Mouse (Mus musculus) embryonic facial prominence, embryonic 10.5 days (tissue): ENCODE results near the gene Sgms1. TPM values are rescaled to one million over a fixed set of nuclear protein-coding genes. Genes with fewer than 3 reads are reported as not detected.

Experiments
- DNase-seq: peaks from one replicate; pipeline ENCODE4 v3.0.0-alpha.2; 2017; ENCODE audit warnings: low spot score
- H3K27ac ChIP-seq: fragments of 300-500 bp; sonication (generic); replicated peaks from 2 replicates; pipeline ENCODE4 v1.5.1; 2016; ENCODE audit warnings: mild to moderate bottlenecking
- H3K27me3 ChIP-seq: fragments of 300-500 bp; sonication (generic); replicated peaks from 2 replicates; pipeline ENCODE4 v1.6.1; 2016; ENCODE audit warnings: low read depth, mild to moderate bottlenecking; ENCODE audit not compliant: poor library complexity, severe bottlenecking
- H3K36me3 ChIP-seq: fragments of 300-500 bp; sonication (generic); replicated peaks from 2 replicates; pipeline ENCODE4 v1.6.1; 2016; ENCODE audit warnings: mild to moderate bottlenecking, moderate library complexity
- H3K4me1 ChIP-seq: fragments of 300-500 bp; sonication (generic); 2 replicates; pipeline ENCODE4 v1.6.1; 2016
- H3K4me3 ChIP-seq: fragments of 300-500 bp; sonication (generic); 2 replicates; pipeline ENCODE4 v1.5.1; 2016; ENCODE audit warnings: mild to moderate bottlenecking, moderate library complexity
- H3K9me3 ChIP-seq: fragments of 300-500 bp; sonication (generic); 2 replicates; pipeline ENCODE4 v1.6.1; 2016; ENCODE audit warnings: mild to moderate bottlenecking
- WGBS: fragments of 180-500 bp; shearing (Covaris S2); methylation state at CpG from one replicate; pipeline ENCODE4 v1.1.7; 2016; 5-methylcytosine and 5-hydroxymethylcytosine counted together
- polyA plus RNA-seq: library from polyadenylated mRNA; unstranded; fragments of >200 nt; fragmentation: Nextera tagmentation; extraction: Ambion mirVana; gene quantifications from 2 replicates; pipeline ENCODE4 v1.2.1, GENCODE M21; 2016

The Sgms1 gene
- polyA plus RNA-seq, 1 experiment from 2014 or later = 16.6 TPM

DNA sequence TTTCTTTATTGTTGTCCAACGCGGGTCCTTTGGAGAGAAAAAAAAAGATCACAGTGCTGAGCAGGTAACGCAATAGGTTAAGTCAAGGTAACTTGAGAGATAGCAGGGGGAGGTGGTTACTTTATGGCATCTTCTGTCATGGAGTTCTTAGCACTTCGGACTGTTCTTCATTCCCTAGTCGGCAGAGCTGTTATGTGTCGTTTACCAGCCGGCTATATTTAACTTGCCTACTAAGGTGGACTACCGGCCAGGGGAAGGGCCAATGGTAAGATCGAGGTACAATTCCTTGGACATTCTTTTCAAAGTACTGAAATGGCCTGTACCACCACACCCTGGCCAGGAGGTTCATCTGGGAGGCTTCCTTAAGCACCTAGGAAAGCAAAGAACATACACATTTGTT is 265.4 kb downstream of the Sgms1 start:
- 95% methylated on average over 9 of the region's 9 CpGs for WGBS
- H3K4me1 ChIP-seq = 0 out of 2 replicates have a peak, but pooled peaks cover 4% of the 10 kb centered on the region
- H3K27me3 ChIP-seq = no peaks in the 10 kb centered on the region
- no peak for DNase-seq
- no peaks in the 10 kb centered on the region for H3K9me3 ChIP-seq
- H3K4me3 ChIP-seq = no peak overlapping the region
- H3K36me3 ChIP-seq = peaks cover 9% of the 10 kb centered on the region
- no peak overlapping the region for H3K27ac ChIP-seq

DNA sequence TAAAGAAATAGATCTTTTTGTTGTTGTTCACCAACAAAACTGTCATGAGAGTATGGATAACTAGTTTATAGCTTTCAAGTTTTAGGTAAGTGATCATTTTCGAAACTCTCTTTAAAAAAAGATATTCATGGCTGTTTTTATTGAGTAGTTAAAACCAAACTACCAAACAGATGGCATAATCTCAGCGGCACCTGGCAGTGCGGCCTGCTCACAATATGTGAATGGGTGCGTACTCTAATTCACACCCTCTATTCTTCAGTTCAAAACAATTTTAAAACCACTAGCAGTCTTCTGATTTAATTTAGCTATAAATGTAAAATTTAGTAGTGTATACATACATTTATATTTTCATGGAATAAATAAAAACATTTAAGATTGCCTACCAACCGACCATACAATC is 266.3 kb downstream of the Sgms1 start:
- no peaks in the 10 kb centered on the region for H3K27me3 ChIP-seq
- H3K36me3 ChIP-seq = peaks cover 9% of the 10 kb centered on the region
- WGBS = 91% methylated on average over 5 of the region's 5 CpGs

DNA sequence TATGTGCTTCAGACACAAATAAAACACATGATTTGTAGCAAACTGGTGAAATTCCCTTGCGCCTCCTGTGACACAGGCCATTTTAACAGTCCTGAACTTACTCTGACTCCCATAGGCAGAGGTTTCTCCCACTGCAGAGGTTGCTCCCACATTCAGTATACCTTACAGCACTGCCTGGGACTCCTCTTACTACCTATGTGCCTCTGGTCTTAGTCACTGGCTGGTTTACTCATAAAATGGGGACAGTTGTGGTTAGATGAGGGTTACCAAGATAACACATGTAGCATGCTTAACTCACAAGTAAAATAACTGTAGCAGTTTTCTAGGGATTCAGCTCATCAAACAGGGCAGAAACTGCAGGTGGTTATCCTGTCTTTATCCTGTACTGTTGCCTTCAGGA is 268.7 kb downstream of the Sgms1 start:
- peaks cover 9% of the 10 kb centered on the region for H3K36me3 ChIP-seq
- H3K4me3 ChIP-seq = no peak overlapping the region
- H3K9me3 ChIP-seq = no peaks in the 10 kb centered on the region
- no peak for DNase-seq
- no peaks in the 10 kb centered on the region for H3K27me3 ChIP-seq
- 93% methylated on average over 1 of the region's 1 CpGs for WGBS
- no peak overlapping the region for H3K27ac ChIP-seq
- no peaks in the 10 kb centered on the region for H3K4me1 ChIP-seq

More for the DNA sequence above, 266.3 kb downstream of the Sgms1 start:
- H3K4me3 ChIP-seq = no peak overlapping the region
- 0 out of 2 replicates have a peak, but pooled peaks cover 4% of the 10 kb centered on the region for H3K4me1 ChIP-seq
- no peak overlapping the region for H3K27ac ChIP-seq
- H3K9me3 ChIP-seq = no peaks in the 10 kb centered on the region
- DNase-seq = no peak

DNA sequence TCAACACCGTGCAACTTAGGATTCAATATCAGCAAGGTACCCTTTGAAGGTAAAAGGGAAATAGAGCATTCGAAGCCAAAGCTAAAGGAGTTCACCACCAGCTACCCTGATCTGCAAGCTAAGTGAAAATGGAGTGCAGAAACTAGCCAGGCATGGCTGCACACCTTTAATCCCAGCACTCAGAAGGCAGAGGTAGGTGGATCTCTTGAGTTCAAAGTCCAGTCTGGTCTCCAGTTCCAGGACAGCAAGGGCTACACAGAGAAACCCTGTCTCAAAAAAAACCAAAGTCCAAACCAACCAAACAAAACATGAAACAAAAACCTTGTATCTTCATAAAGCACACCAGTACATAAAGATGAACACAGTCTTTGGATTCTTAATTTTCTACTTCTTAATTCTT is 269.8 kb downstream of the Sgms1 start:
- H3K27me3 ChIP-seq = no peaks in the 10 kb centered on the region
- WGBS = 93% methylated on average over 2 of the region's 2 CpGs
- H3K27ac ChIP-seq = no peak overlapping the region

DNA sequence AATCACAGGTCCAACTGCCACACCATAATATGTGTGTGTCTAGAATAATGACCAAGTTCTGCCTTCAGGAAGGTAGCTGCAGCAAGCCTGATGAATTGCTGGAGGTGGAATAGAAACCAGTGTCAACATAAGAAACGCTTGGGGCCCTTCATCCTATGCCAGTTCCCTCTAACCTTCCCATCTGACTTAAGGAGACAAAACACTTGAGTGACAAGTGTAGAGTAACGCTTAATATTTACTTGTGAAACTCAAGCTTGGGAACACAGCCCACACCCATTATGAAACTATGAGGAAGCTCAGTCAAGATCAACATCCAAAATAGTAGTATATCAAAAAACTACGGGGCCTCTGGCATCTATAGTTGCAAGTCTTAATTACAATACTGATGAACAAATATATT is 271.0 kb downstream of the Sgms1 start:
- Histone ChIP-seq H3K27ac (no peak overlapping the region), H3K4me1 (no peaks in the 10 kb centered on the region), H3K9me3 (no peaks in the 10 kb centered on the region), H3K36me3 (0 out of 2 replicates have a peak, but pooled peaks cover 4% of the 10 kb centered on the region), H3K4me3 (no peak overlapping the region), H3K27me3 (no peaks in the 10 kb centered on the region)
- DNase-seq = no peak
- WGBS = 84% methylated on average over 3 of the region's 3 CpGs

More for the DNA sequence above, 269.8 kb downstream of the Sgms1 start:
- Histone ChIP-seq H3K9me3 (no peaks in the 10 kb centered on the region), H3K4me1 (no peaks in the 10 kb centered on the region), H3K4me3 (no peak overlapping the region), H3K36me3 (0 out of 2 replicates have a peak, but pooled peaks cover 4% of the 10 kb centered on the region)
- DNase-seq = no peak

DNA sequence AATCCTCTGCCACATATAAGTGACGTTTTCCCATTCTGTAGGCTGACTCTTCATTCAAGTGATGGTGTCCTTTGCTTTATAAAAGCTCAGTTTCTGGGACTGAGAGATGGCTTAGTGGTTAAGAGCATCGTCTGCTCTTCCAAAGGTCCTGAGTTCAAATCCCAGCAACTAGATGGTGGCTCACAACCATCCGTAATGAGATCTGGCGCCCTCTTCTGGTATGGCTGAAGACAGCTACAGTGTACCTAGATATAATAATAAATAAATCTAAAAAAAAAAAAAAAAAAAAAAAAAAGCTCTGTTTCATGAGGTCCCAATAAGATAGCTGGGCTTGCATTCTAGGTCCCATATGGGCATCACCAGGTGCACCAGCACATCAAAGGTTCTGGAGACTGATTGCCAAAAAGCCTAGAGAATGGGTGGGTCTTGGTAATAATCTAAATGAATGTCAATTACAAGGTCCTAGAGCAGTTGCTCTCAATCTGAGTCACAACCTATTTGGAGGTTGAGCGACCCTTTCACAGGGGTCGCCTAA is 272.0 kb downstream of the Sgms1 start:
- Histone ChIP-seq H3K4me3 (no peak overlapping the region), H3K36me3 (0 out of 2 replicates have a peak, but pooled peaks cover 4% of the 10 kb centered on the region), H3K27ac (no peak overlapping the region), H3K9me3 (no peaks in the 10 kb centered on the region), H3K4me1 (no peaks in the 10 kb centered on the region), H3K27me3 (no peaks in the 10 kb centered on the region)
- 83% methylated on average over 6 of the region's 6 CpGs for WGBS
- no peak for DNase-seq

DNA sequence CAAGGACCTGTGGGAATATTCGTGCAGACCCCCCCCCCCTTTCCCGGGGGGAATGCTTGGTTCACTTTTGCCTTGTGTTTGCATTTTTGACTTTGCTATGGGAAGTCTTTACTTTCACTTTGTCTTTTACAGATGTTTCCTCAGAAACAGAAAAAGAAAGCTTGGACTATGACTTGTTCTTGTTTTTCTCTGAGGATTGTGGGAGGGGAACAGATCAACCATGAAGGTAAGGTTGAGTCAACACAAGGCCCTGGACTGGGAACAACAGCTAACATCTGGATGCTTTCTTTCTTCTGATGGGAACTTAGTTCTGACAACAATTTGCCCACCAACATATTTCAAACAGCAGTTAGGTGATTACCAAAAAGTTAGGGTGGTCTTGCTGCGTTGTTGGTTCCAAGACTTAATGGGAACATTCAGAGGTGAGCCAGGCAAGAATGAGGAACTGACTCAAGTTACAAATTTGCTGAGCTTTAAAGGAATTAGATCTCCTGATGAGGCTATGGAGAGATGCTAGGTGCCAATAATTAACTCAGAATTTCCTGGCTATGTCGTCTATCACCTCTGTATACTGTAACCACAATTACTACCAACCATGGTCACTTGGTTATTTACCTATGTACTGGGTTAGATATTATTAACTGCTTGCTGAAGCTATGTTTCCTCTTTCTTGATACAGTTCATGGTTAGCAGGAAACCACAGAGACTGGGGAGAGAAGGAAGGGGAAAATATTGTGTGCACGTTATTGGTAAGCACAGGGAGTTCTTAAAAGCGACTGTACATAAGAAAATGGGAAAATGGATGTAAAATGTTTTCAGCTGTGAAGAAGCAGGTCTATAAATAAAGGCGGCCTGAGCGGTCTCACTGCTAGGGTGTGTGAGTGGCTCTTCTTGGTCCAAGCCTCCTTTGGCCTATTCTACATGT is 277.4 kb downstream of the Sgms1 start:
- Histone ChIP-seq H3K4me1 (peaks cover 9% of the 10 kb centered on the region; the same call in 1 of the 2 replicates), H3K36me3 (no peaks in the 10 kb centered on the region), H3K4me3 (no peak overlapping the region), H3K27ac (no peak overlapping the region), H3K9me3 (no peaks in the 10 kb centered on the region), H3K27me3 (no peaks in the 10 kb centered on the region; the same call in 1 of the 2 replicates)
- 85% methylated on average over 8 of the region's 8 CpGs for WGBS
- DNase-seq = no peak

DNA sequence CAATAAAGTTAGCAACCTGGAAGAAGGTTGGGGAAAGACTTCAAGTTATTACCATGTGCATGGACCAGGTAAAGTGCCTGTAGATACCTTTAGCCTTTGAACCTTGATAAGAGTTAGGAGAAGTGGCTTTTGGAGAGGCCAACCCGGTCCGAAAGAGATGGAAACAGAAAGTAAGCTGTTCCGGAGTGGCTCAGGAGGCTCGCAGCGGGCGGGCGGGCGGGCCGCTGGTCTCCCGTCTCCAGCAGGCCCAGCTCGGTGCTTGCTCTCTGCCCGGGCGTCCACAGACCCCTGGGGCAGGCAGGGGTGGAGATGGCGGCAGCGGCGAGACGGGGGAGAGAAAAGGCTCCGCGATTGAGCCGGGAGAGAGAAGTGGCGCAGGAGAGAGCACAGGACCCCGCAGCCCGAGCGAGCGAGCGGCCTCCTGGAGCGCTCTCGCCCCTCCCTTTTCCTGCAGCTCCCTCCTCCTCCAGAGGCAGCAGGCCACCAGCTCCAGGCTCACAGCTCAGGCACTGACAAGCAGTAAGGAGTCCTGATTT is 281.7 kb downstream of the Sgms1 start, which contains the start of gene Asah2:
Asah2 (minus strand) TSS at position 441 of the 536 bp plus-strand sequence.
- WGBS = under 1% methylated on average over 28 of the region's 28 CpGs
- Histone ChIP-seq H3K36me3 (no peaks in the 10 kb centered on the region), H3K4me1 (peaks cover 20% of the 10 kb centered on the region), H3K27me3 (peaks cover 11% of the 10 kb centered on the region), H3K9me3 (no peaks in the 10 kb centered on the region), H3K27ac (peak within 1 kb of the TSS; percentile 95), H3K4me3 (peak within 1 kb of the TSS; percentile 80)
- DNase-seq = peak; percentile 86

DNA sequence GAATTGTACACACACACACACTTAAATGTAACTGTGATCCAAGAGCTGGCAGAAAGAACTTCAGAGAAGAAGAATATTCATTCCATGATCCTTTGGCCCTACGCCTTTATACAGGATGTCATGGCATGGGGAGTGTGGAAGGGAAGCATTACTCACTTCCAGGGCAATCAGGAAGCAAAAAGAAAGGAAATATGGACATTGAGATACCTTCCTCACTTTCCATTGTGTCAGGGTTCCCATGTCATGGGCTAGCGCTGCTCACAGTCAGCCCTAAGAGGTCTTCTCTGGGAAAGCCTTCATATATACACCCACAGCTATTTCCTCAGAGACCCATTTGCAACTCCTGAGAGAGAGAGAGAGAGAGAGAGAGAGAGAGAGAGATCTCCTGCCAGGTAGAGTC is 282.8 kb downstream of the Sgms1 start:
- Histone ChIP-seq H3K9me3 (no peaks in the 10 kb centered on the region), H3K4me1 (peaks cover 28% of the 10 kb centered on the region), H3K4me3 (no peak overlapping the region), H3K36me3 (no peaks in the 10 kb centered on the region), H3K27me3 (peaks cover 11% of the 10 kb centered on the region), H3K27ac (no peak overlapping the region)
- WGBS = 81% methylated on average over 2 of the region's 2 CpGs
- DNase-seq = no peak

DNA sequence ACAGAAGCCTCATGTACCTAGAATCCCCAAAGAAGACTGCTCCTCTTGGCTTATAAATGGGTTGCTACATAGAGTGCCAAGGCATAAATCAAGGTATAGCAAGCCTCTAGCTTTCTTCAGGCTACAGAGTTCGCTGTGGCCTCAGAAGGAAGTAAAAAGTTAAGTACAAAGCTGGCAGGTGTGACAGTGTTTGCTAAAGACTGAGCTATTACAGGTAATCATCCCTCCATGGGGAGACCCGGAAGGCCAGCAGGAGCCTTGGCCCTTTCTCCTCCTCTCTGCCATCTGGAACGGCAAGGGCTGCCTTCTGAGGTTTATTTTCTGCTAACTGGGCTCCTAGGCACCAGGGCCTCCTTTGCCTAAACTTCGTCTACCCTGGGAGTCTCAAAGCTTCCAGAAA is 285.3 kb downstream of the Sgms1 start:
- Histone ChIP-seq H3K9me3 (no peaks in the 10 kb centered on the region), H3K27me3 (peaks cover 11% of the 10 kb centered on the region), H3K36me3 (no peaks in the 10 kb centered on the region), H3K4me1 (peaks cover 28% of the 10 kb centered on the region), H3K4me3 (no peak overlapping the region), H3K27ac (no peak overlapping the region)
- WGBS = 59% methylated on average over 4 of the region's 4 CpGs
- no peak for DNase-seq

DNA sequence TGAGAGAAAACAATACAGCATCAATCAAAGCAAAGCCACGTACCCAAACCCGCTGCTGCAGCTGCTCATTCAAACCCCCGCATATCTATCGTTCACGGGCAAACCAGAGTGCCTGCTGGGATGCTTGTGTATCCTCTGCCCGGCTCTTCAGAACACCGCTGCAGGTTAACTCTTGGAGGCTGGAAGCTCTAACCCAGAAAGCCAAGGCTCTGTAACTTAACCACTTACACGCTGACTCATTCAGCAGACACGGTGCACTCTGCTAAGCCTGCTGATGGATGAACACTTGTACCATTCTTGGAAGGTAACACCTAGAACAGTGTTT is 286.6 kb downstream of the Sgms1 start:
- 7% methylated on average over 9 of the region's 9 CpGs for WGBS
- H3K27ac ChIP-seq = no peak overlapping the region; the same call in 1 of the 2 replicates
- H3K4me3 ChIP-seq = peak overlapping the region; percentile 44
- H3K9me3 ChIP-seq = no peaks in the 10 kb centered on the region
- H3K27me3 ChIP-seq = peaks cover 11% of the 10 kb centered on the region
- H3K4me1 ChIP-seq = peaks cover 27% of the 10 kb centered on the region
- H3K36me3 ChIP-seq = no peaks in the 10 kb centered on the region
- DNase-seq = no peak

DNA sequence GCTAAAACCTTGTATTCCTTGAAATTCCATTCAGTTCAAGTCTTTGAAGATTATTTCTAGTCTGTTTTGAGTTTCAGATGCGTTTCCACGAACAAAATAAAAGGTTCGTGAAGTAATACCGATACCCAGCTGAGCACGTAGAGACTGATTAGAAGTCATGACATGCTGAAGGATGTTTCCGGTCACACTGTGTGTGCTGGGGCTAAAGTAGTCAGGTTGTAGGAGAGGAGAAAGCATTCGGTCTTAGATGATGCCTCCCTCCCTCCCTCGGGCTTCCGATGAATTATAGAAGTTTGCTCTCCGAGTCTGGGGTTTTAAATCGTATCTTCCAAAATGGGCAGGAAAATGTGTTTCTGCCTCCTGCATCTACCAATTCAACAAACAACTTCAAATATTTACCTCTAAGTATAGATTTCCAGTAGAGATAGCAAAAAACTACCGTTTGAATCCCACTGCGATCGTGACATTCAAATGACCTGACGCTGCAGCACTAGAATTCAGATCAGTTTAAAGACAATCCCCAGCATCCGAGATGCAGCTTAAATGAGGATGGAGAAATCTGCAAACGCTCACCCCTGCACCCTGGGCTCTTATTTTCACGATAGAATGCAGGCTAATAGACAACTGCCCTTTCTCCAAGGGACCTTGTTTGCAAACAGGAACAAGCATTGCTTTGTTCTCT is 287.1 kb downstream of the Sgms1 start:
- Histone ChIP-seq H3K9me3 (no peaks in the 10 kb centered on the region), H3K4me1 (peaks cover 22% of the 10 kb centered on the region), H3K27ac (no peak overlapping the region; the same call in 1 of the 2 replicates), H3K27me3 (peaks cover 11% of the 10 kb centered on the region), H3K4me3 (peak overlapping the region; percentile 44), H3K36me3 (no peaks in the 10 kb centered on the region)
- 23% methylated on average over 18 of the region's 18 CpGs for WGBS
- DNase-seq = no peak
